Mouse (Mus musculus): ENCODE data around the gene Sult6b2. TPM values are rescaled to one million over a fixed set of nuclear protein-coding genes. Genes with fewer than 3 reads are reported as not detected.

The Sult6b2 gene
- polyA plus RNA-seq, 1 experiment: not detected

DNA sequence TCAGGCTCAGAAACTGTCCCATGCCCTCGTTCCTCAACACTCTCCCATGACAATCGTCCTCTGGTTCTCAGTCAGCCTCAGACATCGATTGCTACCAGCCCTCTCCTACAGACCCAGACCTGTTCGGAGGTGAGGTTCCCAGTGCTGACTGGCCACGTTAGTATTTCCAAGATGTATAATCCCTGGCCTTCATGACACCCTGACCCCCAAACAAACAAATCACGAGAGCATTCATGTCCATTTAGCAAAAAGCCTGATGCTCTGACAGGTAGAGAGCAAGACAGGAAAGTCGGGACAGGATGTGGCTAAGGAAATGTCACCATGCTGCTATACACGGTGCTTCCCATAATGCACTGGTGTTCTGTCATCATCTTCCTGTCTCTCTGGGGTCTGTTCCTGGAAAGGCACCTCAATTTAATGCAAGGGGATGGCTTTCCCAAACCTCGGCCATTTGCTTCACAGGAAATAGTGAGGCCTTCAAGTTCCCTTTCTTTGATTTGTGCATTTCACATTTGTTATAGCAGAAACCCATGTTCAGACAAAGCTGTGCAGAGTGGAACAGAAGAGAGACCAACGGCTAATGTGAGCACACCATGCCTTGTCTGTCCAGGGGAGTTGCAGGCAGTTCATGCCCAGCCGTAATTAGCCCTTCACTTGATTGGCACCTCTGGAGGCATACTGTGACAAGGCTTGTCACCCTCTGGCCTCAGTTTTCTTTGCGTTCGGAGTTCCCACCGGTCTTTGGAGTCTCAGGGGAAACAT lies 24.3 kb downstream of the Sult6b2 start:
- Histone ChIP-seq H3K36me3 (ENCODE audit: control insufficient read depth, insufficient read depth, low read length, poor library complexity, severe bottlenecking) (no peaks in the 10 kb centered on the region), H3K9ac (ENCODE audit: low read depth, poor library complexity, severe bottlenecking) (no peak overlapping the region), H3K4me3 (ENCODE audit: low read depth, low read length) (no peak overlapping the region), H3K27me3 (ENCODE audit: control insufficient read depth, insufficient read depth, low read length, poor library complexity, severe bottlenecking) (no peaks in the 10 kb centered on the region), H3K27ac (ENCODE audit: insufficient read depth, low read length) (no peak overlapping the region), H3K4me1 (ENCODE audit: control insufficient read depth, insufficient read depth, low read length) (no peaks in the 10 kb centered on the region), H3K9me3 (replicated peaks; ENCODE audit: control insufficient read depth, insufficient read depth, low read length, poor library complexity, severe bottlenecking) (no peaks in the 10 kb centered on the region)
- TF ChIP-seq EP300 (IDR thresholded peaks at IDR 0.05; ENCODE audit: insufficient read depth, low read depth, low read length) (no peak), POLR2A (IDR thresholded peaks at IDR 0.05; ENCODE audit: insufficient read depth, low read length) (no peak)

DNA sequence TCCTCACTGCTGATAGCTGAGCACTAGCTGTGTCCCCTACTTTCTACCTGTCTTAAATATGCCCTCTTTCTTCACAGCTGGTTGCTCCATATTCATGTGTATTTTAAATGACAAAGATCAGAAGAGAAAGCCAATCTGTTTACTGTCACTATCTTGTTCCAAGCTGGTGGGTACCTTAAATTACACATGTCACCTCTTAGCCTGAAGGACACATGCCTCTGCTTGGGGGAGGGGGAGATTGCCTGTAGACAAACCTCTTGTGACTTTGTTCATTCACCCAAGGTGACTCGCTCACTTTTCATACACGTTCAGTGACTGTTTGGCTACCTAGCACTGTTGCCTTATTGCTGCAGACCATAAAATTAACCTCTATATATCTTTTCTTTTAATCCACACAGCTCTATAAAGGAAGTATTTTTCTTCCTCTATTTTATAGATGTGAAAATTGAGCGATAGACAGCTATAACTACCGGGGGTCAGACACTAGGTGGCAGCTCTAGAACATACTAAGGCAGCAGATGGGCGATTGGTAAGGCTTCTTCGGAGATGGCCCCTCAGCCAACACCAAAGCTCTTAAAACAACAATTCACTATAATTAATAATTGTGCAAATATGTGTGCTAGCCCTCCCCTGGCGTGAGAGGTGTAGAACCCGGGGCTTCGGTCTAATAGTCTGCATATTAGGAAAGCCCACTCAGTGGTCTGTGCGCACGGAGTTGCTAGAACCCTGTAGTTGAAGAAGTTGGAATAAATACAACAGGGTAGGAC lies 25.1 kb downstream of the Sult6b2 start:
- TF ChIP-seq CTCF (IDR thresholded peaks at IDR 0.05; ENCODE audit: low read depth, low read length) (peak; percentile 10), EP300 (IDR thresholded peaks at IDR 0.05; ENCODE audit: insufficient read depth, low read depth, low read length) (no peak)
- no peaks in the 10 kb centered on the region for H3K36me3 ChIP-seq (ENCODE audit: control insufficient read depth, insufficient read depth, low read length, poor library complexity, severe bottlenecking)

DNA sequence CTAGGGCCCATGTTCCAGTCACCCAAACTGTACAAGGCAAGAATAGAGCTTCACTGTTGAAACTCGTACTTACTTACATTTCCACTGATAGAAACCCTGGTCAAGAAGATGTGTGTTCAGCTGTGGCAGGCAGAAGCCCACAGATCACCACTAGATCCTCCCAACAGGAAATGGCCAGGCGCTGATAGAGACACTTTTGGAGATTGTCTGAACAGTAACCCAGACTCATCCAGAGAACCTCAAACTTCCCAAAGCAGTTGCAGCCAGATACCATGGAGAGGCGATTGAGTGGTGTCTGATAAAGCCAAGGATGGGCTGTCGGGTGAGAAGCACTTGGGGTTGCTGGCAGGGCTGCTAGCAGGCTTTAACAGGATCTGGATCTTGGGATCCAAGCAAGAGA lies 27.4 kb downstream of the Sult6b2 start:
- Histone ChIP-seq H3K27ac (ENCODE audit: insufficient read depth, low read length) (no peak overlapping the region), H3K27me3 (ENCODE audit: control insufficient read depth, insufficient read depth, low read length, poor library complexity, severe bottlenecking) (no peaks in the 10 kb centered on the region), H3K9me3 (replicated peaks; ENCODE audit: control insufficient read depth, insufficient read depth, low read length, poor library complexity, severe bottlenecking) (no peaks in the 10 kb centered on the region), H3K9ac (ENCODE audit: low read depth, poor library complexity, severe bottlenecking) (no peak overlapping the region), H3K4me3 (ENCODE audit: low read depth, low read length) (no peak overlapping the region), H3K36me3 (ENCODE audit: control insufficient read depth, insufficient read depth, low read length, poor library complexity, severe bottlenecking) (peaks cover 8% of the 10 kb centered on the region), H3K4me1 (ENCODE audit: control insufficient read depth, insufficient read depth, low read length) (no peaks in the 10 kb centered on the region)
- TF ChIP-seq CTCF (IDR thresholded peaks at IDR 0.05; ENCODE audit: low read depth, low read length) (no peak), EP300 (IDR thresholded peaks at IDR 0.05; ENCODE audit: insufficient read depth, low read depth, low read length) (no peak), POLR2A (IDR thresholded peaks at IDR 0.05; ENCODE audit: insufficient read depth, low read length) (no peak)

More for the DNA sequence above, 25.1 kb downstream of the Sult6b2 start:
- no peak overlapping the region for H3K9ac ChIP-seq (ENCODE audit: low read depth, poor library complexity, severe bottlenecking)
- H3K27me3 ChIP-seq (ENCODE audit: control insufficient read depth, insufficient read depth, low read length, poor library complexity, severe bottlenecking): no peaks in the 10 kb centered on the region
- no peaks in the 10 kb centered on the region for H3K9me3 ChIP-seq (replicated peaks; ENCODE audit: control insufficient read depth, insufficient read depth, low read length, poor library complexity, severe bottlenecking)
- H3K27ac ChIP-seq (ENCODE audit: insufficient read depth, low read length): no peak overlapping the region
- H3K4me3 ChIP-seq (ENCODE audit: low read depth, low read length): no peak overlapping the region
- no peaks in the 10 kb centered on the region for H3K4me1 ChIP-seq (ENCODE audit: control insufficient read depth, insufficient read depth, low read length)

DNA sequence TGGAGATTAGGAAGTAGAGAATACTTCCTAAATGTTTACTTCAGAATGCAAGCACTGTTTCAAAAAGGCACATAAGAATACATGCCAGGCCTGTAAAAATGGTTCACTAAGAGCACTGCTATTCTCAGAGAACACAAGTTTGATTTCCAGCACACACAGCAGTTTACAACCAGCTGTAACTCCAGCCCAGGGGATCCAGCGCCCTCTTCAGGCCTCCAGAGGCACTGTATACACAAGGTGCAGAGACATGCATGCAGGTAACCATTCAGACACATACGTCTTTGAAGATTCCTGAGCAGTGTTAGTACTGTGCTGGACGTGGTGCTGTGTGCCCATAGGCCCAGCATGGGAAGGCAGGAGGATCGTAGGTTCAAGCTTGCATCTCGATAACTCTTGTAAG lies 30.7 kb downstream of the Sult6b2 start:
- Histone ChIP-seq H3K4me1 (ENCODE audit: control insufficient read depth, insufficient read depth, low read length) (peaks cover 2% of the 10 kb centered on the region), H3K9me3 (replicated peaks; ENCODE audit: control insufficient read depth, insufficient read depth, low read length, poor library complexity, severe bottlenecking) (no peaks in the 10 kb centered on the region)
- TF ChIP-seq EP300 (IDR thresholded peaks at IDR 0.05; ENCODE audit: insufficient read depth, low read depth, low read length) (no peak), CTCF (IDR thresholded peaks at IDR 0.05; ENCODE audit: low read depth, low read length) (peak; percentile 51)

DNA sequence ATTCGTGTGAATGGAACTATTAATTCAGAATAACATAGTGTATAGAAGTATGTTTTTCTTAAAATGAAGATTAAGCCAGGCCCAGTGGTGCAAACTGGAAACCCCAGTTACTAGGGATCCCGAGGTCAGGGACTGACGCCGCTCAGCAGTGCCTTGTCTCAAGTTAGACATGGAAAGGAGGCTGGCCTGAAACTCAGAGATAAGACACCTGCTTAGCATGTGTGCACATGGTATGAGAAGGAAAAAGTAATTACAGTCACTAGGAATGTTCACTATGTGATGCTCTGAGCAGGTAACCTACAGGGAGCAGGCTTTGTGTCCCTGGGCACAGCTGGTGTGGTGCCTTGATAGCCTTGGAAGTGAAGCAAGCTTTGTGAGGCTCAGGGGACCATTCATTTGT lies 32.7 kb downstream of the Sult6b2 start:
- H3K36me3 ChIP-seq (ENCODE audit: control insufficient read depth, insufficient read depth, low read length, poor library complexity, severe bottlenecking): peaks cover 29% of the 10 kb centered on the region
- H3K27ac ChIP-seq (ENCODE audit: insufficient read depth, low read length): no peak overlapping the region
- no peaks in the 10 kb centered on the region for H3K27me3 ChIP-seq (ENCODE audit: control insufficient read depth, insufficient read depth, low read length, poor library complexity, severe bottlenecking)
- H3K4me1 ChIP-seq (ENCODE audit: control insufficient read depth, insufficient read depth, low read length): peaks cover 2% of the 10 kb centered on the region
- TF ChIP-seq EP300 (IDR thresholded peaks at IDR 0.05; ENCODE audit: insufficient read depth, low read depth, low read length): no peak
- no peak for TF ChIP-seq CTCF (IDR thresholded peaks at IDR 0.05; ENCODE audit: low read depth, low read length)
- TF ChIP-seq POLR2A (IDR thresholded peaks at IDR 0.05; ENCODE audit: insufficient read depth, low read length): no peak
- H3K4me3 ChIP-seq (ENCODE audit: low read depth, low read length): no peak overlapping the region
- no peak overlapping the region for H3K9ac ChIP-seq (ENCODE audit: low read depth, poor library complexity, severe bottlenecking)
- no peaks in the 10 kb centered on the region for H3K9me3 ChIP-seq (replicated peaks; ENCODE audit: control insufficient read depth, insufficient read depth, low read length, poor library complexity, severe bottlenecking)

More for the DNA sequence above, 30.7 kb downstream of the Sult6b2 start:
- Histone ChIP-seq H3K9ac (ENCODE audit: low read depth, poor library complexity, severe bottlenecking) (no peak overlapping the region), H3K4me3 (ENCODE audit: low read depth, low read length) (no peak overlapping the region), H3K27ac (ENCODE audit: insufficient read depth, low read length) (no peak overlapping the region), H3K27me3 (ENCODE audit: control insufficient read depth, insufficient read depth, low read length, poor library complexity, severe bottlenecking) (no peaks in the 10 kb centered on the region), H3K36me3 (ENCODE audit: control insufficient read depth, insufficient read depth, low read length, poor library complexity, severe bottlenecking) (peaks cover 15% of the 10 kb centered on the region)

DNA sequence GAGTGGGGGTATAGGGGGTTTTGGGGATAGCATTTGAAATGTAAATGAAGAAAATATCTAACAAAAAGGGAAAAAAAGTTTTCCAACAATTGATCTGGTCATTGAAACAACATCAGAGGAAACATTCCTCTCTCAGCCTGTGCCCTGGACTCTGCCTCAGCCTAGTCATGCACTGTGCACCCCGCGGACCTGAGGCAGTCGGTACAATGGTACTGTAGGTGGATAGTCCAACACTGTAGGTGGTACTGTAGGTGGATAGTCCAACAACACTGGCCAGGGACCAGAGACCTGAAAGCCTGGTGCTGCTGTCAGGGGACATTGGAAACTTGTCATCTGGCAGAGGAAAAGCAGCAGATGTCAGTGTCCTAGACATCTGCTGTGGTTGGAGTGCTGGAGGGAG lies 34.4 kb downstream of the Sult6b2 start:
- no peak for TF ChIP-seq EP300 (IDR thresholded peaks at IDR 0.05; ENCODE audit: insufficient read depth, low read depth, low read length)
- TF ChIP-seq CTCF (IDR thresholded peaks at IDR 0.05; ENCODE audit: low read depth, low read length): no peak
- no peak for TF ChIP-seq POLR2A (IDR thresholded peaks at IDR 0.05; ENCODE audit: insufficient read depth, low read length)
- Histone ChIP-seq H3K4me1 (ENCODE audit: control insufficient read depth, insufficient read depth, low read length) (peaks cover 2% of the 10 kb centered on the region), H3K9ac (ENCODE audit: low read depth, poor library complexity, severe bottlenecking) (no peak overlapping the region), H3K27ac (ENCODE audit: insufficient read depth, low read length) (no peak overlapping the region), H3K27me3 (ENCODE audit: control insufficient read depth, insufficient read depth, low read length, poor library complexity, severe bottlenecking) (no peaks in the 10 kb centered on the region), H3K4me3 (ENCODE audit: low read depth, low read length) (no peak overlapping the region), H3K9me3 (replicated peaks; ENCODE audit: control insufficient read depth, insufficient read depth, low read length, poor library complexity, severe bottlenecking) (no peaks in the 10 kb centered on the region), H3K36me3 (ENCODE audit: control insufficient read depth, insufficient read depth, low read length, poor library complexity, severe bottlenecking) (peaks cover 40% of the 10 kb centered on the region)
